Mouse (Mus musculus): ENCODE measurements around the gene Iqck. TPM values are rescaled to one million over a fixed set of nuclear protein-coding genes. Genes with fewer than 3 reads are reported as not detected.

The Iqck gene
- total RNA-seq, 2 experiments from 2014 or later: 0.44 to 0.64 TPM

- DNase-seq (ENCODE audit: low spot score): no peak
- intact Hi-C loops (cut with DNase I): loop anchor here (10.0 kb wide), 1 partner anchor 405 kb away; the partner anchor contains the start of gene Tmc5
Measured at GRCm38 (mm10) chr7:118999857-119000256, 144.3 kb downstream of the Iqck start.

GRCm38 (mm10) chr7:119001965-119002364 is 146.4 kb downstream of the Iqck start:
- intact Hi-C loops (cut with DNase I): no loop called here
- DNase-seq (ENCODE audit: low spot score): no peak

- DNase-seq (ENCODE audit: low spot score): no peak
- intact Hi-C loops (cut with DNase I): no loop called here
Measured at GRCm38 (mm10) chr7:119002501-119002900, 146.9 kb downstream of the Iqck start.

GRCm38 (mm10) chr7:119010854-119011529 is 155.4 kb downstream of the Iqck start:
- intact Hi-C loops (cut with DNase I): loop anchor here (1.0 kb wide), 1 partner anchor 504 kb away; no protein-coding TSS in a partner anchor
- DNase-seq (ENCODE audit: low spot score): no peak

GRCm38 (mm10) chr7:119015736-119016135 is 160.2 kb downstream of the Iqck start:
- intact Hi-C loops (cut with DNase I): no loop called here
- no peak for DNase-seq (ENCODE audit: low spot score)

- DNase-seq (ENCODE audit: low spot score): no peak
Measured at GRCm38 (mm10) chr7:119019537-119019936, 164.0 kb downstream of the Iqck start.

More at GRCm38 (mm10) chr7:119019537-119019936, 164.0 kb downstream of the Iqck start:
- intact Hi-C loops (cut with DNase I): no loop called here

Other genes starting within 250 kb of the Iqck start
- gene Gde1, start 150.0 kb upstream of the Iqck start, total RNA-seq (2021): 10 to 100 TPM; 28.5 to 30.6 TPM
- 1 to 10 TPM; 2.5 to 2.7 TPM for gene Ccp110, start 143.2 kb upstream of the Iqck start, total RNA-seq (2021)
- gene Vps35l, start 115.5 kb upstream of the Iqck start, total RNA-seq (2021): 10 to 100 TPM; 26.1 to 26.9 TPM
- 10 to 100 TPM; 14.6 to 15.3 TPM for gene Knop1, start 502 bp downstream of the Iqck start, total RNA-seq (2021)
- gene Gprc5b, start 139.5 kb downstream of the Iqck start, total RNA-seq (2021): 10 to 100 TPM; 13.9 to 15.7 TPM